Mouse (Mus musculus) liver, adult 2 months (tissue): ENCODE results near the gene Coro2a. TPM values are rescaled to one million over a fixed set of nuclear protein-coding genes. Genes with fewer than 3 reads are reported as not detected.

Source experiments
- DNase-seq: peaks from one replicate; pipeline ENCODE4 v3.0.0-alpha.2; 2011; ENCODE audit warnings: low read depth, low spot score; ENCODE audit errors: extremely low read depth
- H3K27ac ChIP-seq: fragments of 200-500 bp; replicated peaks from 2 replicates; pipeline ENCODE4 v1.5.1; 2012; ENCODE audit warnings: low read depth, mild to moderate bottlenecking, control low read depth, inconsistent platforms, low read length; ENCODE audit not compliant: insufficient read depth
- H3K27me3 ChIP-seq: fragments of 200-500 bp; 2 replicates; pipeline ENCODE4 v1.6.1; 2012; ENCODE audit warnings: mild to moderate bottlenecking, moderate library complexity, low read length, inconsistent platforms; ENCODE audit not compliant: control insufficient read depth, insufficient read depth
- H3K36me3 ChIP-seq: fragments of 200-500 bp; 2 replicates; pipeline ENCODE4 v1.6.1; 2012; ENCODE audit warnings: low read length, inconsistent platforms; ENCODE audit not compliant: control insufficient read depth, insufficient read depth
- H3K4me1 ChIP-seq: fragments of 200-500 bp; 2 replicates; pipeline ENCODE4 v1.6.1; 2011; ENCODE audit warnings: low read length; ENCODE audit not compliant: control insufficient read depth, insufficient read depth
- H3K4me3 ChIP-seq: fragments of 200-500 bp; 2 replicates; pipeline ENCODE4 v1.5.1; 2011; ENCODE audit warnings: low read depth, mild to moderate bottlenecking, control low read depth, low read length, moderate library complexity; ENCODE audit not compliant: insufficient read depth
- H3K79me2 ChIP-seq: fragments of 200-500 bp; 2 replicates; pipeline ENCODE4 v1.6.1; 2012; ENCODE audit warnings: inconsistent platforms, mild to moderate bottlenecking, low read length, moderate library complexity; ENCODE audit not compliant: control insufficient read depth, insufficient read depth
- H3K9ac ChIP-seq: fragments of 200-500 bp; 2 replicates; pipeline ENCODE4 v1.6.1; 2012; ENCODE audit warnings: low read depth, mild to moderate bottlenecking, control low read depth, inconsistent platforms, low read length
- CTCF ChIP-seq: fragments of 200-500 bp; IDR thresholded peaks from 2 replicates; pipeline ENCODE4 v1.5.1; 2011; ENCODE audit warnings: low read depth, low read length, control low read depth
- POLR2A ChIP-seq: fragments of 200-500 bp; IDR thresholded peaks from 2 replicates; pipeline ENCODE4 v1.6.1; 2011; ENCODE audit warnings: low read length, control low read depth; ENCODE audit not compliant: insufficient read depth; ENCODE audit errors: extremely low read depth
- WGBS: fragments of 180-500 bp; shearing (Covaris S2); methylation state at CpG from one replicate; pipeline ENCODE4 v1.1.7; 2018; 5-methylcytosine and 5-hydroxymethylcytosine counted together
- polyA plus RNA-seq: library from polyadenylated mRNA; depleted of rRNA; stranded (reverse); fragments of >200 nt; gene quantifications from 2 replicates; pipeline ENCODE4 v1.2.3, GENCODE M21; 2012
- total RNA-seq: library from RNA; depleted of rRNA; stranded (reverse); fragments of >200 nt; gene quantifications from 2 replicates; pipeline ENCODE4 v1.2.3, GENCODE M21; 2014

Gene Coro2a
- total and polyA plus RNA-seq, 2 experiments = 0.76 to 0.83 TPM

- H3K27me3 ChIP-seq = peaks cover 8% of the 10 kb centered on the region; the same call in 1 of the 2 replicates
- no peaks in the 10 kb centered on the region for H3K4me1 ChIP-seq
- H3K79me2 ChIP-seq = no peaks in the 10 kb centered on the region
- no peaks in the 10 kb centered on the region for H3K36me3 ChIP-seq
- H3K9ac ChIP-seq = no peak overlapping the region
- H3K27ac ChIP-seq = no peak overlapping the region
- 75% methylated on average over 6 of the region's 6 CpGs for WGBS
- no peak for DNase-seq
- TF ChIP-seq POLR2A (no peak), CTCF (no peak)
- no peak overlapping the region for H3K4me3 ChIP-seq
These were observed 3.0 kb downstream of the Coro2a start for GRCm38 (mm10) chr4:46598981-46599380.

DNA sequence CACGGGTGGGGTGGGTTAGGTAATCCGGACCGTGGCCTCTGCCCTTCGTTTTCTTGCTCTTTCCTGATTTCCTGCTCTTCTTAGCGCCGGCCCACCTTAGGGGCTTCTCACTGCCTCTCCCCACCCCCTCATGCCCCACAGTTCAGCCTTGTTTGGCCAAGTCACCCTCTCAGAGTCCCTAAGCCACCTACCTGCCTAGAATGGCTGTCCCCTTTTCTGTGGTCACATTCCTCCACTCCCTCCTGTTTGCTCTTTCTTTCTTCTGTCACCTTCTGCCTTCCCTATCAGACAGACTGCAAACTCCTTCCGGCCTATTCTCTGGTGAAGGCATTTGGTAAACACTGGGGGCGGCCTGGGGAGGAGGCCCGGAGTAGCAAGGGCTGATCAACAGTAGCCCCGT lies 3.9 kb downstream of the Coro2a start:
- Histone ChIP-seq H3K4me3 (no peak overlapping the region), H3K27ac (no peak overlapping the region), H3K4me1 (no peaks in the 10 kb centered on the region), H3K9ac (no peak overlapping the region), H3K79me2 (no peaks in the 10 kb centered on the region), H3K36me3 (no peaks in the 10 kb centered on the region), H3K27me3 (peaks cover 8% of the 10 kb centered on the region; the same call in 1 of the 2 replicates)
- WGBS = 39% methylated on average over 10 of the region's 10 CpGs
- TF ChIP-seq CTCF = no peak
- TF ChIP-seq POLR2A = no peak
- DNase-seq = no peak

DNA sequence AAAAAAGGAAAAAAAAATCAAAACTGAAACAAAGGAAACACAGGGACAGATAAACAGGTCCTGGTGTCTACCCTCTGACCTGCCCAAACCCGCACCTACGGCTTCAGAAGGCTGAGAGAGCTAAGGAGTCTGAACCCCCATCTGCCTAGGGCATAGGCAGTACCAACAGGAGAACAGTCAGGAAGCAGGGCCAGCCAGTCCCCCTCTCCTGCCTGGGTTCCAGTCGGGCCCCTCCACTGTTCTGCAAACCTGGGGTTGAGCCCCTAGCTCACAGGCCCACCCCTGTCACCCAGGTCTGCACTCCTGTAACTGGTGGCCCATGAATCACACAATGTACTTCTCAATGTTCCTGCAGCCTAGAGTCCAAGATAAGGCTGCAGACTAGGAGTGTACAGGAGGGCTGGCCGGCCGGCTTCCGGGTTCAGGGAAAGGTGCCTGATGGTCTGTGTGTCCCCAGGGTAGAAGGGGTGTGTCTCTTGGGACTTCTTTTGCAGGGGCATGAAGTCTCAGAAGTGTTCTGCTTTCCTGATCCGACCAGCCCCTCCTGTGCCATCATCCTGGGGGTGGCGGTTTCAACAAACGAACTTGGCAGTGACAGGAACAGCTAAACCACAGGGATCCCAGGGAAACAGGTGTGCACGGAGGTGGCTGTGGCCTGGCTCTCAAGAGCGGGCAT lies 4.6 kb downstream of the Coro2a start:
- no peak for DNase-seq
- no peak overlapping the region for H3K9ac ChIP-seq
- 71% methylated on average over 11 of the region's 11 CpGs for WGBS
- no peaks in the 10 kb centered on the region for H3K36me3 ChIP-seq
- H3K27me3 ChIP-seq = peaks cover 8% of the 10 kb centered on the region; the same call in 1 of the 2 replicates
- H3K79me2 ChIP-seq = no peaks in the 10 kb centered on the region
- H3K4me3 ChIP-seq = no peak overlapping the region
- no peak for TF ChIP-seq CTCF
- no peak for TF ChIP-seq POLR2A
- H3K4me1 ChIP-seq = no peaks in the 10 kb centered on the region
- no peak overlapping the region for H3K27ac ChIP-seq

DNA sequence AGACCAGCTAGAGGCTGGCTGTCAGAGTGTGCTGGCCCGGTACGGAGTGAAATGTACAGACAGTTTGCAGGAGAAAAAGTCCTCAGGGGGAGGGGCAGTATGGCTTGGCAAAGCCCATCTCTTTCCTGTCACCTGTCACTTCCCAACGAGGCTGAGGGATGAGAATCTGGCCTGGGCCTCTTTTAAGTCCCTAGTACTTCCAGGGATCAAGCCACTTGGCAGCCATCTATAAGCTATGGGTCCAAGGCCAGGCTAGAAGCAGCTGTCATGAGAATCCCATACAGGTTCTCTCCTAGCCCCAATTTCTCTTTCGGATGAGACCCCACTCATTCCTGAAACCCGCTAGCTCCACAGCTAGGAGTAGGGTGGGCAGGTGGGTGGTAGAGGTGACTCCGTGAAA lies 5.6 kb downstream of the Coro2a start:
- Histone ChIP-seq H3K4me1 (no peaks in the 10 kb centered on the region), H3K9ac (no peak overlapping the region), H3K27me3 (peaks cover 6% of the 10 kb centered on the region; the same call in 1 of the 2 replicates), H3K4me3 (no peak overlapping the region), H3K36me3 (no peaks in the 10 kb centered on the region), H3K79me2 (no peaks in the 10 kb centered on the region), H3K27ac (no peak overlapping the region)
- WGBS = 69% methylated on average over 6 of the region's 6 CpGs
- TF ChIP-seq CTCF = no peak
- TF ChIP-seq POLR2A = no peak
- no peak for DNase-seq

DNA sequence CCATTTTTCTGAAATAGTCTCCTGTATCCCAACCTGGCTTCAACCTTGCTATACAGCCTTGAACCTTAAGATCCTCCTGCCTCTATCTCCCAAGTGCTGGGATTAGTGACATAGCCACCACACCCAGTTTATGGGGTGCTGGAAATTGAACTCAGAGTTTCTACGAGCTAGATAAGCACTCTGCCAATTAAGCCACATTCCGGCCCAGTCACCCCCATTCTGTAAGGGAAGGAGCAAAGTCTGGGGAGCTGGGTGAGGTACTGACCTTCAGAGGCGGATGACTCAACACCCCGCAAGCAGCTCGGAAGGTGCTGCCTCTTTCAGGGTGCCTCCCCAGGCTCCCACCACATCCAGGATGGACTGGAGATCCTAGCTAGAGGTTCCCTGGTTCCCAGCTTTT lies 7.9 kb downstream of the Coro2a start:
- no peaks in the 10 kb centered on the region for H3K27me3 ChIP-seq
- no peaks in the 10 kb centered on the region for H3K4me1 ChIP-seq
- TF ChIP-seq CTCF (no peak), POLR2A (no peak)
- no peak for DNase-seq
- WGBS = 70% methylated on average over 5 of the region's 5 CpGs
- H3K9ac ChIP-seq = no peak overlapping the region
- no peak overlapping the region for H3K4me3 ChIP-seq
- no peak overlapping the region for H3K27ac ChIP-seq
- no peaks in the 10 kb centered on the region for H3K79me2 ChIP-seq
- H3K36me3 ChIP-seq = no peaks in the 10 kb centered on the region

- H3K36me3 ChIP-seq = no peaks in the 10 kb centered on the region
- H3K9ac ChIP-seq = no peak overlapping the region
- no peak overlapping the region for H3K27ac ChIP-seq
- TF ChIP-seq POLR2A (no peak), CTCF (no peak)
- no peaks in the 10 kb centered on the region for H3K27me3 ChIP-seq
- H3K4me3 ChIP-seq = no peak overlapping the region
- H3K4me1 ChIP-seq = no peaks in the 10 kb centered on the region
- no peaks in the 10 kb centered on the region for H3K79me2 ChIP-seq
- WGBS = 62% methylated on average over 6 of the region's 6 CpGs
- no peak for DNase-seq
These were observed 8.5 kb downstream of the Coro2a start for GRCm38 (mm10) chr4:46593472-46593871.
